Mouse (Mus musculus) MEL (cell line): ENCODE measurements at regions not wholly inside any gene's neighbourhood (a gene's known extent, or its start where the extent isn't known, plus 50 kb on each side); places are given as distances from the start of the nearest gene placed in this dataset.

Experiments
- DNase-seq: peaks from one replicate; pipeline ENCODE4 v3.0.0; 2011; ENCODE audit warnings: low read depth, low spot score
- H3K27ac ChIP-seq: 2 replicates; pipeline ENCODE4 v1.5.1; 2012; ENCODE audit warnings: low read depth, mild to moderate bottlenecking, control low read depth, low read length, moderate library complexity; ENCODE audit not compliant: control insufficient read depth
- H3K27me3 ChIP-seq, 2 experiments: fragments of 150-350 bp in 1 of 2; sonication (generic) in 1 of 2; 2 replicates each; pipeline ENCODE4 v1.6.1; 2012; ENCODE audit warnings: low read length in 2 of 2, mild to moderate bottlenecking in 2 of 2, improper control_type of control experiment in 1 of 2, moderate library complexity in 1 of 2; ENCODE audit not compliant: insufficient read depth in 2 of 2, control insufficient read depth in 1 of 2
- H3K36me3 ChIP-seq, 2 experiments: 2 replicates each; pipeline ENCODE4 v1.6.1; 2012 to 2014; ENCODE audit warnings: low read length in 2 of 2, improper control_type of control experiment in 1 of 2, inconsistent platforms in 1 of 2, mild to moderate bottlenecking in 1 of 2; ENCODE audit not compliant: insufficient read depth in 2 of 2, control insufficient read depth in 1 of 2
- H3K4me1 ChIP-seq, 2 experiments: fragments of 150-350 bp in 1 of 2; sonication (generic) in 1 of 2; 2 replicates each; pipeline ENCODE4 v1.6.1; 2012; ENCODE audit warnings: low read length in 2 of 2, improper control_type of control experiment in 1 of 2, mild to moderate bottlenecking in 1 of 2; ENCODE audit not compliant: insufficient read depth in 2 of 2, control insufficient read depth in 1 of 2
- H3K4me3 ChIP-seq, 2 experiments: fragments of 150-350 bp in 1 of 2; sonication (generic) in 1 of 2; 2 replicates each; pipeline ENCODE4 v1.5.1; 2012; ENCODE audit warnings: low read depth in 2 of 2, low read length in 2 of 2, mild to moderate bottlenecking in 2 of 2, moderate library complexity in 2 of 2, control low read depth in 1 of 2, improper control_type of control experiment in 1 of 2; ENCODE audit not compliant: control insufficient read depth in 1 of 2, insufficient read depth in 1 of 2
- H3K79me2 ChIP-seq: 2 replicates; pipeline ENCODE4 v1.6.1; 2012; ENCODE audit warnings: mild to moderate bottlenecking, low read length, moderate library complexity; ENCODE audit not compliant: control insufficient read depth, poor library complexity, insufficient read depth
- H3K9ac ChIP-seq: 2 replicates; pipeline ENCODE4 v1.6.1; 2012; ENCODE audit warnings: low read depth, mild to moderate bottlenecking, control low read depth, low read length, moderate library complexity; ENCODE audit not compliant: control insufficient read depth, poor library complexity, severe bottlenecking
- H3K9me3 ChIP-seq: fragments of 150-350 bp; sonication (generic); replicated peaks from 2 replicates; pipeline ENCODE4 v1.6.1; 2012; ENCODE audit warnings: mild to moderate bottlenecking, low read length, improper control_type of control experiment, moderate library complexity; ENCODE audit not compliant: insufficient read depth
- CHD2 ChIP-seq: IDR thresholded peaks from 2 replicates; pipeline ENCODE4 v1.6.1; 2011; ENCODE audit warnings: low read length, improper control_type of control experiment
- ELF1 ChIP-seq: IDR thresholded peaks from 2 replicates; pipeline ENCODE4 v1.6.1; 2014; ENCODE audit warnings: low read depth, mild to moderate bottlenecking, inconsistent platforms, low read length, improper control_type of control experiment, moderate library complexity
- EP300 ChIP-seq, 2 experiments: IDR thresholded peaks; 2 replicates each; pipeline ENCODE4 v1.6.1; 2011; ENCODE audit warnings: improper control_type of control experiment in 2 of 2, low read length in 2 of 2, low read depth in 1 of 2, mild to moderate bottlenecking in 1 of 2
- ETS1 ChIP-seq: IDR thresholded peaks from 2 replicates; pipeline ENCODE4 v1.6.1; 2012; ENCODE audit warnings: low read depth, mild to moderate bottlenecking, inconsistent platforms, low read length, improper control_type of control experiment, moderate library complexity
- GATA1 ChIP-seq: IDR thresholded peaks from 2 replicates; pipeline ENCODE4 v1.6.1; 2011; ENCODE audit warnings: low read depth, low read length, improper control_type of control experiment
- HCFC1 ChIP-seq: IDR thresholded peaks from 2 replicates; pipeline ENCODE4 v1.6.1; 2012; ENCODE audit warnings: low read depth, mild to moderate bottlenecking, inconsistent platforms, low read length, improper control_type of control experiment, moderate library complexity
- JUND ChIP-seq: IDR thresholded peaks from 2 replicates; pipeline ENCODE4 v1.6.1; 2011; ENCODE audit warnings: low read depth, mild to moderate bottlenecking, improper control_type of control experiment, low read length
- KAT2A ChIP-seq: conservative IDR thresholded peaks from 2 replicates; pipeline ENCODE4 v1.6.1; 2012; ENCODE audit warnings: low read depth, low read length, improper control_type of control experiment, inconsistent platforms
- MAFK ChIP-seq: IDR thresholded peaks from 2 replicates; pipeline ENCODE4 v1.6.1; 2011; ENCODE audit warnings: low read depth, mild to moderate bottlenecking, low read length, improper control_type of control experiment, borderline replicate concordance
- MAX ChIP-seq: IDR thresholded peaks from 2 replicates; pipeline ENCODE4 v1.6.1; 2011; ENCODE audit warnings: low read length, improper control_type of control experiment
- MXI1 ChIP-seq: IDR thresholded peaks from 2 replicates; pipeline ENCODE4 v1.6.1; 2011; ENCODE audit warnings: mild to moderate bottlenecking, low read depth, low read length, improper control_type of control experiment
- NELFE ChIP-seq: IDR thresholded peaks from 2 replicates; pipeline ENCODE4 v1.6.1; 2011; ENCODE audit warnings: low read depth, low read length, improper control_type of control experiment
- NRF1 ChIP-seq: IDR thresholded peaks from 2 replicates; pipeline ENCODE4 v1.6.1; 2014; ENCODE audit warnings: low read depth, mild to moderate bottlenecking, inconsistent platforms, low read length, improper control_type of control experiment, moderate library complexity; ENCODE audit not compliant: poor library complexity, insufficient read depth, severe bottlenecking
- POLR2AphosphoS2 ChIP-seq: IDR thresholded peaks from 2 replicates; pipeline ENCODE4 v1.6.1; 2011; ENCODE audit warnings: low read length, improper control_type of control experiment
- RAD21 ChIP-seq: IDR thresholded peaks from 2 replicates; pipeline ENCODE4 v1.6.1; 2011; ENCODE audit warnings: mild to moderate bottlenecking, low read depth, low read length, improper control_type of control experiment
- RCOR1 ChIP-seq: IDR thresholded peaks from 2 replicates; pipeline ENCODE4 v1.6.1; 2012; ENCODE audit warnings: low read depth, mild to moderate bottlenecking, inconsistent platforms, low read length, improper control_type of control experiment
- SIN3A ChIP-seq: IDR thresholded peaks from 2 replicates; pipeline ENCODE4 v1.6.1; 2012; ENCODE audit warnings: low read length, improper control_type of control experiment, inconsistent platforms
- TAL1 ChIP-seq: IDR thresholded peaks from 2 replicates; pipeline ENCODE4 v1.6.1; 2012; ENCODE audit warnings: mild to moderate bottlenecking, inconsistent platforms, low read length, moderate library complexity, mixed read lengths
- TBP ChIP-seq: IDR thresholded peaks from 2 replicates; pipeline ENCODE4 v1.8.0; 2011; ENCODE audit warnings: low read depth, low read length, improper control_type of control experiment
- USF1 ChIP-seq: IDR thresholded peaks from 2 replicates; pipeline ENCODE4 v1.6.1; 2014; ENCODE audit warnings: low read depth, mild to moderate bottlenecking, inconsistent platforms, low read length, improper control_type of control experiment, moderate library complexity
- ZKSCAN1 ChIP-seq: IDR thresholded peaks from 2 replicates; pipeline ENCODE4 v1.6.1; 2012; ENCODE audit warnings: low read depth, mild to moderate bottlenecking, inconsistent platforms, low read length, improper control_type of control experiment, moderate library complexity
- ZMIZ1 ChIP-seq: IDR thresholded peaks from 2 replicates; pipeline ENCODE4 v1.6.1; 2012; ENCODE audit warnings: low read depth, mild to moderate bottlenecking, inconsistent platforms, low read length, improper control_type of control experiment, moderate library complexity
- ZNF384 ChIP-seq: IDR thresholded peaks from 2 replicates; pipeline ENCODE4 v1.6.1; 2012; ENCODE audit warnings: low read depth, mild to moderate bottlenecking, inconsistent platforms, low read length, improper control_type of control experiment

- H3K9me3 ChIP-seq, result no peaks in the 10 kb centered on the region; the same call in 1 of the 2 replicates
- TF ChIP-seq EP300 (IDR thresholded peaks at IDR 0.05; ENCODE audit: low read depth in 1 of 2, low read length in 2 of 2), result no peak
- TF ChIP-seq TAL1, result no peak
- no peak for TF ChIP-seq MXI1
- no peak for TF ChIP-seq ETS1
- TF ChIP-seq RCOR1, result no peak
- no peak for TF ChIP-seq ELF1
- no peak for TF ChIP-seq NRF1
- no peak for TF ChIP-seq JUND
- no peak for TF ChIP-seq MAX
- no peak for TF ChIP-seq SIN3A
- no peak for TF ChIP-seq NELFE
- TF ChIP-seq USF1, result no peak
- no peak for TF ChIP-seq KAT2A
- TF ChIP-seq MAFK, result no peak
- TF ChIP-seq, all 39 proteins: peak for 0
- Histone ChIP-seq H3K27ac (no peak overlapping the region), H3K4me3 (no peak overlapping the region), H3K27me3 (no peaks in the 10 kb centered on the region), H3K4me1 (no peaks in the 10 kb centered on the region), H3K79me2 (no peaks in the 10 kb centered on the region), H3K9ac (no peak overlapping the region), H3K36me3 (no peaks in the 10 kb centered on the region; a peak in 1 of 4 replicates)
- DNase-seq, result no peak
Observed at GRCm38 (mm10) chr1:108339827-108340226, 750.0 kb downstream of the Serpinb8 start.

- Histone ChIP-seq H3K4me1 (no peaks in the 10 kb centered on the region), H3K9ac (no peak overlapping the region), H3K36me3 (no peaks in the 10 kb centered on the region; a peak in 1 of 4 replicates), H3K79me2 (no peaks in the 10 kb centered on the region), H3K27ac (no peak overlapping the region), H3K27me3 (no peaks in the 10 kb centered on the region), H3K4me3 (no peak overlapping the region), H3K9me3 (no peaks in the 10 kb centered on the region; the same call in 1 of the 2 replicates)
- no peak for DNase-seq
- TF ChIP-seq ZKSCAN1 (no peak), CHD2 (no peak), KAT2A (no peak), GATA1 (no peak), TBP (no peak), EP300 (IDR thresholded peaks at IDR 0.05; ENCODE audit: low read depth in 1 of 2, low read length in 2 of 2) (no peak), ZNF384 (no peak), USF1 (no peak), ETS1 (no peak), NELFE (no peak), ZMIZ1 (no peak), RAD21 (no peak), MAX (no peak), HCFC1 (no peak), POLR2AphosphoS2 (no peak), NRF1 (no peak), SIN3A (no peak)
Observed at GRCm38 (mm10) chr1:108341352-108341751, 751.5 kb downstream of the Serpinb8 start.
